Mouse (Mus musculus) megakaryocyte, embryonic 14.5 days (primary cell): ENCODE measurements around the gene Mrpl24. TPM values are rescaled to one million over a fixed set of nuclear protein-coding genes. Genes with fewer than 3 reads are reported as not detected.

Source experiments
- H3K27me3 ChIP-seq: replicated peaks from 2 replicates; pipeline ENCODE3; 2012; ENCODE audit warnings: inconsistent platforms
- H3K36me3 ChIP-seq: replicated peaks from 2 replicates; pipeline ENCODE3; 2012; ENCODE audit warnings: low read length, inconsistent platforms, mixed read lengths
- H3K4me1 ChIP-seq: 2 replicates; pipeline ENCODE4 v1.6.1; 2012; ENCODE audit warnings: inconsistent platforms
- H3K4me3 ChIP-seq: replicated peaks from 2 replicates; pipeline ENCODE3; 2012; ENCODE audit warnings: moderate library complexity, mild to moderate bottlenecking, inconsistent platforms
- H3K9me3 ChIP-seq: 2 replicates; pipeline ENCODE4 v1.6.1; 2012; ENCODE audit warnings: inconsistent platforms
- FLI1 ChIP-seq: IDR thresholded peaks from 2 replicates; pipeline ENCODE4 v1.6.1; 2012; ENCODE audit warnings: low read length, inconsistent platforms, mixed read lengths
- GATA1 ChIP-seq: IDR thresholded peaks from 3 replicates; pipeline ENCODE4 v1.6.1; 2012; ENCODE audit warnings: mixed read lengths, low read length, inconsistent platforms, borderline replicate concordance
- polyA plus RNA-seq: library from polyadenylated mRNA; stranded (reverse); fragments of >175 nt; gene quantifications from 2 replicates; pipeline ENCODE4 v1.2.3, GENCODE M21; 2012; ENCODE audit warnings: low replicate concordance; ENCODE audit not compliant: insufficient read depth

The Mrpl24 gene
- polyA plus RNA-seq, 1 experiment: 14.1 TPM

GRCm38 (mm10) chr3:87909381-87909780 lies 9.9 kb upstream of the Mrpl24 start:
- no peak for TF ChIP-seq FLI1
- TF ChIP-seq GATA1: no peak
- peak overlapping the region; percentile 91 for H3K4me3 ChIP-seq
- H3K4me1 ChIP-seq: peaks cover 76% of the 10 kb centered on the region
- peaks cover 38% of the 10 kb centered on the region for H3K36me3 ChIP-seq
- H3K27me3 ChIP-seq: no peaks in the 10 kb centered on the region
- H3K9me3 ChIP-seq: no peaks in the 10 kb centered on the region

- Histone ChIP-seq H3K36me3 (peaks cover 43% of the 10 kb centered on the region), H3K27me3 (no peaks in the 10 kb centered on the region), H3K4me3 (peak overlapping the region; percentile 91), H3K9me3 (no peaks in the 10 kb centered on the region), H3K4me1 (peaks cover 78% of the 10 kb centered on the region)
- TF ChIP-seq FLI1: no peak
- TF ChIP-seq GATA1: no peak
Observed at GRCm38 (mm10) chr3:87909874-87910273, 9.4 kb upstream of the Mrpl24 start.

GRCm38 (mm10) chr3:87910573-87911141 lies 8.6 kb upstream of the Mrpl24 start:
- Histone ChIP-seq H3K9me3 (no peaks in the 10 kb centered on the region), H3K27me3 (no peaks in the 10 kb centered on the region), H3K4me3 (peak overlapping the region; percentile 91), H3K36me3 (peaks cover 50% of the 10 kb centered on the region), H3K4me1 (peaks cover 78% of the 10 kb centered on the region)
- TF ChIP-seq GATA1 (no peak), FLI1 (no peak)

GRCm38 (mm10) chr3:87913491-87913890 lies 5.8 kb upstream of the Mrpl24 start:
- H3K4me3 ChIP-seq: no peak overlapping the region
- TF ChIP-seq FLI1: no peak
- no peak for TF ChIP-seq GATA1

GRCm38 (mm10) chr3:87913891-87914290 lies 5.4 kb upstream of the Mrpl24 start:
- peaks cover 76% of the 10 kb centered on the region for H3K4me1 ChIP-seq
- H3K4me3 ChIP-seq: no peak overlapping the region
- TF ChIP-seq GATA1 (no peak), FLI1 (no peak)

More at GRCm38 (mm10) chr3:87913491-87913890, 5.8 kb upstream of the Mrpl24 start:
- Histone ChIP-seq H3K27me3 (no peaks in the 10 kb centered on the region), H3K4me1 (peaks cover 76% of the 10 kb centered on the region), H3K9me3 (no peaks in the 10 kb centered on the region), H3K36me3 (peaks cover 71% of the 10 kb centered on the region)

GRCm38 (mm10) chr3:87916990-87917389 lies 2.3 kb upstream of the Mrpl24 start:
- Histone ChIP-seq H3K4me3 (no peak overlapping the region), H3K4me1 (peaks cover 67% of the 10 kb centered on the region), H3K9me3 (no peaks in the 10 kb centered on the region), H3K27me3 (no peaks in the 10 kb centered on the region), H3K36me3 (peaks cover 69% of the 10 kb centered on the region)
- TF ChIP-seq GATA1 (no peak), FLI1 (no peak)

More at GRCm38 (mm10) chr3:87913891-87914290, 5.4 kb upstream of the Mrpl24 start:
- Histone ChIP-seq H3K27me3 (no peaks in the 10 kb centered on the region), H3K9me3 (no peaks in the 10 kb centered on the region), H3K36me3 (peaks cover 73% of the 10 kb centered on the region)

- H3K36me3 ChIP-seq: peaks cover 69% of the 10 kb centered on the region
- H3K4me3 ChIP-seq: peak overlapping the region; percentile 94
- no peaks in the 10 kb centered on the region for H3K27me3 ChIP-seq
- H3K9me3 ChIP-seq: no peaks in the 10 kb centered on the region
- TF ChIP-seq FLI1 (no peak), GATA1 (no peak)
- peaks cover 54% of the 10 kb centered on the region for H3K4me1 ChIP-seq
Observed at GRCm38 (mm10) chr3:87918551-87918950, 755 bp upstream of the Mrpl24 start.

- H3K36me3 ChIP-seq: peaks cover 69% of the 10 kb centered on the region
- H3K4me1 ChIP-seq: peaks cover 42% of the 10 kb centered on the region
- no peaks in the 10 kb centered on the region for H3K27me3 ChIP-seq
- H3K9me3 ChIP-seq: no peaks in the 10 kb centered on the region
- peak overlapping the region; percentile 94 for H3K4me3 ChIP-seq
- no peak for TF ChIP-seq FLI1
Observed at GRCm38 (mm10) chr3:87920270-87920943, 1.1 kb downstream of the Mrpl24 start.

- Histone ChIP-seq H3K4me3 (no peak overlapping the region), H3K27me3 (no peaks in the 10 kb centered on the region), H3K9me3 (no peaks in the 10 kb centered on the region), H3K36me3 (peaks cover 73% of the 10 kb centered on the region), H3K4me1 (peaks cover 48% of the 10 kb centered on the region)
- TF ChIP-seq FLI1 (no peak), GATA1 (no peak)
Observed at GRCm38 (mm10) chr3:87924996-87925395, 5.7 kb downstream of the Mrpl24 start.

GRCm38 (mm10) chr3:87927452-87927851 lies 8.1 kb downstream of the Mrpl24 start:
- Histone ChIP-seq H3K36me3 (peaks cover 67% of the 10 kb centered on the region), H3K9me3 (no peaks in the 10 kb centered on the region), H3K27me3 (no peaks in the 10 kb centered on the region), H3K4me1 (peaks cover 48% of the 10 kb centered on the region), H3K4me3 (no peak overlapping the region)
- no peak for TF ChIP-seq FLI1
